Mouse (Mus musculus) cerebellum, postnatal 10 days (tissue): ENCODE results near the gene Pfdn2.

Source experiments
- DNase-seq, 2 experiments: peaks; one replicate each; pipeline ENCODE4 v3.0.0; 2021; ENCODE audit warnings: mixed read lengths in 2 of 2

Pfdn2 gene

DNA sequence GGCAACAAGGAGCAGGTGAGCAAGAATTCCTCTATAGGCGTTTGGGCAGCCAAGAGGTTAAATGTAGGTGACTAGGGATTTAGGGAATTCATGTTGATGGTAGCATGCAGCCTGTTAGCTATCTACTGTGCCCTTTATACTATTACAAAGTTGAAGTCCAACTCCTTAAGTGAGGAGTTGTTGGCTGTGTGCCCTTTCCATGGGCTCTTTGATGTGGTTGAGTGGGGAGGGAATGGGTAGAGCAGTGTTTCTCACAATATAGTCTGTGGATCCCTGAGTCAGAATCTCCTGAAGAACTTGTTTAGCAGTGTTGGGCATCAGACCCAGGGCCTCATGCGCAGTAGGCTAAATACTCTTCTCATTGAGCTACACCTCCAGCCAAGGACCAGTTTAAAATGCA, 11.3 kb downstream of the Pfdn2 start:
- no peak for DNase-seq

DNA sequence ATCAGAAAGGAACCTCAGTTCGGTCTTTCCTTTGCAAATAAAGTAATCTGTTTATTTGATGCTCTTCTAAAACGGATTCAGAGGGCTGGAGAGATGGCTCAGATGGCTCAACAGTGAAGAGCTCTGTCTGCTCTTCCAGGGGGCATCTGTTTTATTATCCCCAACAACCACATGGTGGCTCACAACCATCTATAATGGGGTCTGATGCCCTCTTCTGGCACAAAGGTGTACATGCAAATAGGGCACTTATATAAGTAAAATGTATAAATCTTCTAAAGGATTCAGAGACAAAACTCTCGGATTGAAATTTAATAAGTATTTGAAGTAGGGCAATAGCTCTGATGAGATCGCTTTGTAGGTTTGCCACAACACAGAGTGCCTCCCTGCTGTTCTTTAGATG, 13.0 kb downstream of the Pfdn2 start:
- peak; percentile 59 to 62 for DNase-seq

DNA sequence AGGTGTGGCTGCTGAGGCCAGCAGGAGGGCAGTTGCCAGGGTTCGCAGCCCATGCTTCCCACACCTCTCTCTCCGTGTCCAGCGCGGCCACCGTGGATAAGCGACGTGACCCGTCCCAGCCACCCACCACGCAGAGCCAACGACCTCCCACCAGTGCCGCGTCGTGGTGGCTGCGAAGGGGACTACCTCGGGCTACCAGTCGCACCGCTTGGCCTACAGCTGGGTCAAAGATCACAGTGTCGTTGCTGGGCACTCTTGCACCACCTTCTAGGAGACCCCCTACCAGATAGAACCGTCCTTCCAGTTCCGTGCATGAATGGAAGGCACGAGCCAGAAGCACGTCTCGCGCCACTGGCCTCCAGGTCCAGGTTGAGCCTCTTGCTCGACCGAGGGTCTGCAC, 14.8 kb downstream of the Pfdn2 start:
- DNase-seq, result peak; percentile 57 to 61

DNA sequence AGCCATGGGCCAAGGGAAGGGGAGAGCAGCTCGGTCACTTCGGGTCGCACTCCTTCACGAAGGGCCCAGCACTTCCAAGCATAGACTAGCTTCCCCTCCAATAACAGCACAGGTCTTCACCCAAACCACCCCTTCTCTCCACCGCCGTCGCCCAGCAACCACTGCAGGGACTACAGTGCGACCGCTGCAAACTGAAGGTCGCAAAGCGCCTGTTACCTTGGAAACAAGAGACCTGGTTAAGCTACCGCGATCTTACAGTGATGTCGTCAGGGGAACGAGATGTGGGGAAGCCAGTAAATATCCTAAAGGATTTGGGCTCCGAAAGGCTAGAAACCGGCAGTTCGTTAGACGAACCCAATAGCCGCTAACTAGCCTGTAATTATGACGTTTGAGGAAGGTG, 15.2 kb downstream of the Pfdn2 start, which contains the start of gene Klhdc9:
TSS of gene Klhdc9 (minus strand) at position 143 of the 400 bp plus-strand sequence.
- DNase-seq, result peak; percentile 94 to 96

GRCm38 (mm10) chr1:171361106-171362103, 15.9 kb downstream of the Pfdn2 start:
- DNase-seq, result peak; percentile 89 to 91

GRCm38 (mm10) chr1:171365934-171366333, 20.5 kb downstream of the Pfdn2 start:
- no peak for DNase-seq

- DNase-seq, result no peak
Observed at GRCm38 (mm10) chr1:171369845-171370556, 24.5 kb downstream of the Pfdn2 start, which contains the start of gene Nectin4. Gene Nectin4 (plus strand): TSS chr1:171370099.

- no peak for DNase-seq
Observed at GRCm38 (mm10) chr1:171372880-171373279, 27.4 kb downstream of the Pfdn2 start.

- no peak for DNase-seq
Observed at GRCm38 (mm10) chr1:171373946-171374345, 28.5 kb downstream of the Pfdn2 start.

DNA sequence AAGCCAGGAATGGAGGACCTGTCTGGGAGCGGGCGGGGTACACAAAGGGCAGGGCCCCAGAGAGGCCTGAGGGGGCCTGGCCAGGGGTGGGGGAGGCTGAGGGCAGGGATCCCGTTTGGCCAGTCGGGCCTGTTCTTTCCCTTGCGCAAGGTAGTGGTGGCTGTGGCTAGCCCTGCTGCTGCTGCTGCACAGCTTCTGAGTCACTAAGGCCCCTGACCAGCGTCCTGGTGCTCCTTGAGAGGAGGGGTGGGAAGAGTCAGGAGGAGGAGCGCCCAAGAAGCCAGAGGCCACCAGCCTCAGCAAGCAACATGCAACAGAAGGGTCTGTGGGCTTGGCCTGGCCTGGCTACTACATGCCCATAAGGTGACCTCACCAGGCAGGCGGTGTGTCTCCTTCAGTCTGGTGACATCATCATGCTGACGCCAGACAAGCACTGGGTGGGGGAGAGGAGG, 30.2 kb downstream of the Pfdn2 start:
- no peak for DNase-seq

- DNase-seq, result peak; percentile 45 to 46
Observed at GRCm38 (mm10) chr1:171378298-171378697, 32.8 kb downstream of the Pfdn2 start.

DNA sequence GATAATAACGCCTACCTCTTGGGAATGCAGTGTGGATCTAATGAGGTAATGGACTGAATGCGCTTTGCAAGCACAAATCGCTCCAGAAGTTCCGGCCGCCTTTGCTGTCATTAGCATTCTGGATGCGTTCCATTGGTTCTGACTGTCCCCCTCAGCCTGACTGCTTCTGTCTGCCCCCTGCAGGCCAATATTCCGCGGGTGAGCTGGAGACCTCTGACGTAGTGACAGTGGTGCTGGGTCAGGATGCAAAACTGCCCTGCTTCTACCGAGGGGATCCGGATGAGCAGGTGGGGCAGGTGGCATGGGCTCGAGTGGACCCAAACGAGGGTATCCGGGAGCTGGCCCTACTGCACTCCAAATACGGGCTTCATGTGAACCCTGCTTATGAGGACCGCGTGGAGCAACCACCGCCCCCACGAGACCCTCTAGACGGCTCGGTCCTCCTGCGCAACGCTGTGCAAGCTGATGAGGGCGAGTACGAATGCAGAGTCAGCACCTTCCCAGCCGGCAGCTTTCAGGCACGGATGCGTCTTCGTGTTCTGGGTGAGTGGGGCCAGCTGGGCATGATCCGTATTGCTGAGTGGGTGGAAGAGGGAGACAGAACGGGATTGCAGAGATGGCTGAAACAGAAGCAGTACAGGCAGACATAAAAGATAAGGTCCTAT, 34.6 kb downstream of the Pfdn2 start:
- peak; percentile 86 to 88 for DNase-seq

- DNase-seq, result no peak
Observed at GRCm38 (mm10) chr1:171382096-171382620, 36.7 kb downstream of the Pfdn2 start.

GRCm38 (mm10) chr1:171384361-171384760, 38.9 kb downstream of the Pfdn2 start:
- DNase-seq, result no peak

DNA sequence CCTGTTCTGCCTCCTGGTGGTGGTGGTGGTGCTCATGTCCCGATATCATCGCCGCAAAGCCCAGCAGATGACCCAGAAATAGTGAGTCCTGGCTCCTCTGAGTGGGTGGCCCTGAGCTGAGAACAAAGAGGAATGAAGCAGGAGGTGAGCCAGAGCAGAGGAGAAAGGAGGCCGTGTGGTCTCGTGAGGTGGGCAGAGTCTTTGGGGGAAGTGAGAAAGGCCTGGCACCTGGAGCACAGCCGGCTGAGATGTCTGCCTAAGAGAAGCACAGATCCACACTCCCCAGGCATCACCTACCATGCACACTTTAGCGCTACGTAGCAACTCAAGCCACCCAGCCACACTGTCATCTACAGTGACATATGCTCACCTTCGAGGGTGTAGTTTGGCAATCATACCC, 39.7 kb downstream of the Pfdn2 start:
- DNase-seq, result no peak

DNA sequence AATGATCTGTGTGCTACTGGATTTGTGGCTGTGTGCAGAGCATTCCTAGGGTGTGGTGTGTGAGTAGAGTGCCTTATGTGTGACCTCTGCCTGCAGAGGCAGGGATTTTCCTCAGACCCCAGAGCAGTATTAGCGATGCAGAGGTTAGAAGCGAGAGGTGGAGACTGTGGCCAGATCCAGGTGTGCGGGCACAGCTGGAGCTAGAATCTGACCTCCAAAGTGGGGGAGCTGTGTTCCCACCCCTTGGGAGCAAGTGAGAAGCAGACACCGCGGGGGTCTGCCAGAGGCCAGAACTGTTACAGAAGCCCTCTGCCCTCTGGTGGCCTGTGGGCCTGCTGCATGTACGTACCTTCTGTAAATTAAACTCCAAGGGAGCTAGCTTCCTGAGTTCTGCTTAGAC, 41.6 kb downstream of the Pfdn2 start:
- DNase-seq, result peak; percentile 59 to 67

DNA sequence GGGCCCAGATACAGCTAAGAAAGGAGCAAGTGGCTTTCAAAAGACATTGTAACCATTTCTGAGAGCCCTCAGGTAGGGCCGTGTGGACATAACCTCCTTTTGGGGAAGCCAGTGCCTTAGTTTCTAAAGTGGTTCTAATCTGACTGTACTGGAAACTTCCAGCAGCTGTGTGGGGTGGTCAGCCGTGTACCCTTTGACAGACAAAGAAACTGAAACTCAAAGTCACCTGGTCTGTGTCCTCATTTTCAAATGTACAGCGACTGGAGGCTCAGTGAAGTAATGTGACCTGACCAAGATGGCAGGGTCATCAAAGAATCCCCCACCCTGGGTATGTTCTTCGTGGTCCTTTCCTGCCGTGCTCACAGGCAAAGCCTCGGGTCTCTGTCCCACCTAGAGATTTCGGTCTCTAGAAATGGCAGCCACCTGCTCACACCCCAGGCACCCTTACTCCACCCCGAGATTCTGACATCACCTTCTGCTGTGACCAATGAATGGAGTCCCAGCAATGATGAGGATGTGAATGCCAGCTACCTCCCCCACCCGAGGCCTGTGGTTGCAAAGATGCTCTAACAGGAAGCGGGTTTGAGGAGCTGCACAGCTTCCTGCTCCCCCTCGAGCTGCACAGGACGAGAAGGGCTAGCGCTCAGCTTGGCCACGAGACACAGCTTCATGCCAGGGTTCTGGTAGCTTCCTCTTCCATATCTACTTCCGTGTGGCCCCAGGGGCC, 43.1 kb downstream of the Pfdn2 start, which contains the start of gene Arhgap30:
TSS of gene Arhgap30 (plus strand) at position 579 of the 727 bp plus-strand sequence.
- no peak for DNase-seq

- DNase-seq, result no peak
Observed at GRCm38 (mm10) chr1:171390101-171390500, 44.6 kb downstream of the Pfdn2 start.

- DNase-seq, result no peak
Observed at GRCm38 (mm10) chr1:171401821-171402220, 56.4 kb downstream of the Pfdn2 start.

DNA sequence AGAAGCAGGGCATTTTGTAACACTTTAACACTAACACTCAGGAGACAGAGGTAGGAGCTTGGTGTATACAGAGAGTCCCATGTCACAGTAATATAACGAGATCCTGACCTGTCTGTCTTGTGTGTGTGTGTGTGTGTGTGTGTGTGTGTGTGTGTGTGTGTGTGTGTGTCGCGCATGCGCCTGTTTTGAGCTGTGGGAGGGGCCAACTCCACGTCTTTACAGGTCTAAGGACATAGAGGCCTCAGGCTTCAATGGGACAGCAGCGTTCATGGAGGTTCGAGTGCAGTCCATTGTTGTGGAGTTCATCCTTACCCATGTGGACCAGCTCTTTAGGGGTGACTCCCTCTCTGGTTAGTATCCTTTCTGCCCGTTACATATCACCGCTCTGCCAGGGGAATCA, 57.5 kb downstream of the Pfdn2 start:
- no peak for DNase-seq

- DNase-seq, result no peak
Observed at GRCm38 (mm10) chr1:171407263-171407662, 61.8 kb downstream of the Pfdn2 start.
